Mouse (Mus musculus): ENCODE measurements around the gene Rpl36al. TPM values are rescaled to one million over a fixed set of nuclear protein-coding genes. Genes with fewer than 3 reads are reported as not detected.

The Rpl36al gene
- total RNA-seq (2017) = 824 and 909 TPM in 2 replicates

DNA sequence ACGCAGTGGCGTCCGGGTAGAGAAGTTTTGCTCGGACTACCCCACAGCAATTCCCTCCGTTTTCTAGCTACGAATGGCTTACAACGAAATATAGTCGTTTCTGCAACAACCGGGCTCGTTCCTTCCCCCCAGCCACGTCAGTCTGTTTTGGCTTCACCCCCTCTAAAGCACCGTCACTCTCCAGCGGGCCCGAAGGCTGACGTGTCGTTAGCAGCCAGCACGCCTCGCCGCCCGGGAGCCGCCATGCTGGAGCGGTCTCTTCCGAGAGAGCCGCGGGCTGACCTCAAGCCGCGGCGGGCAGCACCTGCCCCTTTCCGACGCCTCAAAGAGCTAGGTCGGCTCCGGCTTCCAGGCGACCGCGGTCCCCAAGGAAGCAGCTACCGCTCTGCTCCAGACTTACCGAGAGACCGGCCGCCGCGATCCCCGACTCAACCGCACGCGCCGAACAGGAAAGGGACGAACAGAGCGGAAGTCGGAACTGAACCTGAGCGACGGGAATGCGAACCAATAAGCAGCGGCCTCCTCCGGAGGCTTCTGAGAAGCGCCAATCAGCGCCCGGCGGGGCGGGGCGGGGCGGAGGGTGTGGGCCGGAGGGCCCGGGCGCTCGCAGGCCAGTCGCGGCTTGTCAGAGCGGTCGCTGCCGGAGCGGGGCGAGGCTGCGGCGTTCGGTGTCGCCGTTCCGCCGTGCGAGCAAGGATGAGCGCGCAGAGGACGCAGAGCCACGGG lies at the start of gene Rpl36al, which contains the start of gene Mgat2:
Gene Rpl36al (minus strand): TSS at position 501 of the 726 bp plus-strand sequence.
Gene Mgat2 (plus strand): TSS at position 575 of the 726 bp plus-strand sequence.
- ATAC-seq (replicated peaks in 1 of 2; ENCODE audit: insufficient read depth in 1 of 2, low FRiP score in 2 of 2, low TSS enrichment in 1 of 2, low read depth in 1 of 2, poor library complexity in 2 of 2, severe bottlenecking in 2 of 2) = peak; percentile 93

DNA sequence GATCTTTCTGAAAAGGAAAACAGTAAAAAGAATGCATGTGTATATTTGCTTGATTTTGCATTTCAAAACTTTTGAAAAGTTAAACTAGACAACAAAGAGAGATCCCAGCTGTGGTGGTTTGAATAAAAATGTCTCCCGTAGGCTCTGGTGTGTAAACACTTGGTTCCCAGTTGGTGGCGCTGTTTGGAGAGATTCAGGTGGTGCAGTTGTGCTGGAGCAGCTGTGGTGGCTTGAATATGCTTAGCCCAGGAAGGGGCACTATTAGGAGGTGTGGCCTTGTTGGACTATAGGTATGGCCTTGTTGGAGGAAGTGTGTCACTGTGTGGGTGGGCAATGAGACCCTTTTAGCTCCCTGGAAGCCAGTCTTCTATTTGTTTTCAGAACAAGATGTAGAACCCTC lies 45.4 kb upstream of the Rpl36al start:
- ATAC-seq (replicated peaks in 1 of 2; ENCODE audit: insufficient read depth in 1 of 2, low FRiP score in 2 of 2, low TSS enrichment in 1 of 2, low read depth in 1 of 2, poor library complexity in 2 of 2, severe bottlenecking in 2 of 2) = 0 out of 4 replicates have a peak, but pooled peaks have one; percentile 37 to 50

DNA sequence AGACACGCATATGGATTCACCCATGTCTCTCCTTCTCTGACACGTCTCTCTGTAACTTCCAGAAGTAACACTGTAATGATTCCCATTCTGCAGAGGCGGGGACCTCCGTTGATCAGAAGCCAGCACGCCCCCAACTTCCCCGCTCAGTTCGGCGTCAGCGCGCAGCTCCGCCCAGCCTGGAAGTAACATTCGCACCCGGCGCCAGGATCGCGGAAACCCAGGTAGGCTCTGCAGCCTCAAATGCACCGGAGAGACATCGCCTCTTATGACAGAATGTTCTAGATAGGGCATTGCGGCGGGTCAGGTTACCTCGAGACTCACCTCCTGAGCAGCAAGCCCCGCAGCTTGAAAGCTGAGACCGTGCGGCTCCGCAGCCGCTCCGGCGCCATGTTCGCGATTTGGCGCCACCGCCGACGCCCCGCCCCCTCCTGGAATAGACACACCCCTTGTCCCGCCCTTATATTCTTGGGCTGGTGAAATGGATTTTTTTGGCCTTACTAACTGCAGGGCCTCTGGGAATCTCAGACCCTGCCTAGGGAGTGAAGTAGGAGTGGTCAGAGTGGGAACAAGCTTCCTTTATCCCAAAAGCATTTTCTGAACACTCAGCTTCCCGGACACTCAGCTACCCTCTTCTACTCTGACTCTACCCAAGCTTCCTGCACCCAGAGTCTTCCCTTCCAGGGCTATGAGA lies 44.0 kb upstream of the Rpl36al start, which contains the start of gene Pole2:
Gene Pole2 (minus strand): TSS at position 420 of the 691 bp plus-strand sequence.
- peak; percentile 92 to 94 for ATAC-seq (replicated peaks in 1 of 2; ENCODE audit: insufficient read depth in 1 of 2, low FRiP score in 2 of 2, low TSS enrichment in 1 of 2, low read depth in 1 of 2, poor library complexity in 2 of 2, severe bottlenecking in 2 of 2)

DNA sequence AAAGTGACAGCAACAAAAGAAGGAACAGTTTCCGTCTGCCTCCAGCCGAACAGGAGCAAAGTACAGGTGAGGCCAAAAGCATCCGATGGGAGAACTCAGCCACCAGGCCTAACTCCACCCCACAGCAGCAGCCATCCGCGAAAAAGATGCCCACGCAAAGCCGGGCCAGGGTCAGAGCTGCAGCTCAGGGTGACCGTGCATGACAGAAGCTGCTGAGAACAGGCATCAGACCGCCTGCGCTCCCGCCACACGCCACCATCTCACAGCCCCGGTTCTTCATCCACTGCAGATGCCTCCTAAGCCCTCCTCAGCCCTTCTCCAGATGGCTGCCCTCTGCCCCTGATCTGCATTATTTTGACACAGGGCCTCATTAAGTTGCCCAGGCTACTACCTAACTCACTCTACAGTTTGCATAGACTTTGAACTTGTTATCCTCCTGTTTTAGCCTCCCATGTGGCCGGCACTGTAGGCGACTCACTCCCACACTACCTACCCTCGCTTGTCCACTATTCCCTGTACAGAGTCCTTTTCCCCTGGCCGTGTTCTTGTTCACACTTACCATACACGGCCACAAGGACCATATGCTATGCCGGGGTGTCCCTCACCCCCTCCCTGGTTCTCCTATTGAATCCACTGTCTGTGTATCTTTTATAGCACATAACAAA lies 36.9 kb upstream of the Rpl36al start:
- ATAC-seq (replicated peaks in 1 of 2; ENCODE audit: insufficient read depth in 1 of 2, low FRiP score in 2 of 2, low TSS enrichment in 1 of 2, low read depth in 1 of 2, poor library complexity in 2 of 2, severe bottlenecking in 2 of 2) = no peak

DNA sequence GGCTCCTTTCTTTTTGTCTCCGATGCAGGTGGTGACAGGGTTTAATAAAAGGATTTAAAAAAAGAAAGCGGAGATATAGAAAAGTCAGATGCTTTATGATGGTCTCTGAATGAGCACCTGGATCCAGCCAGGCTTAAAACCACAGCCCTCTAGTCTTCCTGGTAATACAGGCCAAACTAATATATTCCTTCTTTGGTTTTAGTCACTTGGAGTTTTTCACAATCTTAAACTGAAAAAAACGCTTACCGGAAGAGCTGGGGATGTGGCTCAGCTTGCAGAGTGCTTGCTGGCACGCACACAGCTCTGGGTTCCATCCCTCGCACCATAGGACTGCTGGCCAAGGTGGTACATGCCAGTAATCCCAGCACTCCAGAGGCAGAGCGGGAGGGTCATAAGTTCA lies 32.7 kb upstream of the Rpl36al start:
- no peak for ATAC-seq (replicated peaks in 1 of 2; ENCODE audit: insufficient read depth in 1 of 2, low FRiP score in 2 of 2, low TSS enrichment in 1 of 2, low read depth in 1 of 2, poor library complexity in 2 of 2, severe bottlenecking in 2 of 2)

DNA sequence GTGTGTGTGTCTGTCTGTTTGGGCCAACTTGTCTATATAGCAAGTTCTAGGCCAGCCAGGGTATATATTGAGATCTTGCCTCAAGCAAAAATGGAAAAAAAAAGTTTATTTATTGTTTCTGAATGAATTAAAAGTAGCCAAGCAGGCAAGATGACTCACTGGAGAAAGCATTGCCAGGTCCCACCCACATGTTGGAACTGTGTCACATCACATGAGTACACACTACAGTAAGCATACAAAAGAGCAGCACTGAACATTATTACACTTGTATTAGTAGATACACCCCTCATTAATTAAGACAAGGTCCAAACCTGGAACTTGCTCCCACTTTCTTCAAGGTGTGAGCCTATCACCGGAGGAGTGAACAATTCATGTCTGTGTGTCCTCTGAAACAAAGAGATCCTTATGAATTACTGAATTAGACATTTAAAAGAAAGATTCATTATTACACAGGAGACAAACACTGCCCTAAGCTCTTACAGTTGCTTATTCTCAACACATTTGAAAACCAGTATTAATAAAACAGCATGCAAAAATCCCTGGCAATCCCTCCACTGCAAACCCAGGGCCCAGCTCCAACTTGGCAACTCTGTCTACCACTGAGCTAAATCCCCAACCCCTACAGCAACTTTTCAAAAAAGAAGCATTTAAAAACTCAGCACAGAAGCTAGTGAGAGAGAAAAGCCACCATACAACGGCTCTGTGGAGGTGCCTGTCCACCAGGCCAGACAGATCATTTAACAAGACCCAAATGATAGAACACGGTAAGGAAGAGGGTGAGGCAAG lies 31.3 kb upstream of the Rpl36al start:
- no peak; a peak in 1 of 4 replicates for ATAC-seq (replicated peaks in 1 of 2; ENCODE audit: insufficient read depth in 1 of 2, low FRiP score in 2 of 2, low TSS enrichment in 1 of 2, low read depth in 1 of 2, poor library complexity in 2 of 2, severe bottlenecking in 2 of 2)

DNA sequence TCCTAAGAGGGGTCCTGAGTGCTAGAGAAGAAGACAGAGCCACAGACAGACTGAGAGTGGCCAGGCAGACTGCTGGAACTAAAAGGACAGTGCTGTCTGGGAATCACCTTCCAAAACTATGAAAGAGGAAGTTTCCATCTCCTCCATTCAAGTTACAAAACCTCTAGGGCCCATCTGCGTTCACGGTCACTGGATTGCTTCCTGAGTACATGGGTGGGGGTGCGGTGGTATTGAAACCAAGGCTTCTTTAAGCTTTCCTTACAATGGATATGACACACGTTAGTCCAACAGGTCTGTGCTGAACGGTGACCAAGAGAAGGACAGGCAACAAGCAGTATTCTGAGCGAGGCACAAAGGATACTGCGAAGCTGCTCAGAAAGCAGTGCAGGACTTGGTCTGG lies 30.5 kb upstream of the Rpl36al start:
- peak in 1 of 2 experiments; percentile 39; a peak in 1 of 4 replicates for ATAC-seq (replicated peaks in 1 of 2; ENCODE audit: insufficient read depth in 1 of 2, low FRiP score in 2 of 2, low TSS enrichment in 1 of 2, low read depth in 1 of 2, poor library complexity in 2 of 2, severe bottlenecking in 2 of 2)

DNA sequence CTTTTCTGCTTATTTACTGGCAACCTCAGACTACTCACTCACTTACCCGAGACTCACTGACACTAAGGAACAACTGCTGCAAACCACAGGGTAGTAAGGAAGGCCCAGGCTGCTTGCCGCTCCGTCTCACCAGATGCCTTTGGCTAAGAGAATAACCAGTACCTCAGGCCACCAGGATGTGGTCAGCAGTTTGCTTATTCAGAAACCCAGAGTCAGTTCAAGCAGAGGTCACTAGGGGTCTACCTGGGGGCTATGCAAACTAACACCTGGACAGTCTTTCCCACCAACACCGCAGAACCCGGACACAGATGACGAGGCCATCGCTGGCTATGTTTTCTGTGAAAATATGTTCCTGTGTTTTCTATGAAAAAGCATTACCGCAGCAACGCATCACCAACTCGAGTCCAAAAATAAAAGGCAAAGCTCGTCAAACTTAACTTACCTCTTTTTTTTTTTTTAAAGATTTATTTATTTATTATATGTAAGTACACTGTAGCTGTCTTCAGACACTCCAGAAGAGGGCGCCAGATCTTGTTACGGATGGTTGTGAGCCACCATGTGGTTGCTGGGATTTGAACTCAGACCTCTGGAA lies 29.4 kb upstream of the Rpl36al start:
- ATAC-seq (replicated peaks in 1 of 2; ENCODE audit: insufficient read depth in 1 of 2, low FRiP score in 2 of 2, low TSS enrichment in 1 of 2, low read depth in 1 of 2, poor library complexity in 2 of 2, severe bottlenecking in 2 of 2) = no peak

DNA sequence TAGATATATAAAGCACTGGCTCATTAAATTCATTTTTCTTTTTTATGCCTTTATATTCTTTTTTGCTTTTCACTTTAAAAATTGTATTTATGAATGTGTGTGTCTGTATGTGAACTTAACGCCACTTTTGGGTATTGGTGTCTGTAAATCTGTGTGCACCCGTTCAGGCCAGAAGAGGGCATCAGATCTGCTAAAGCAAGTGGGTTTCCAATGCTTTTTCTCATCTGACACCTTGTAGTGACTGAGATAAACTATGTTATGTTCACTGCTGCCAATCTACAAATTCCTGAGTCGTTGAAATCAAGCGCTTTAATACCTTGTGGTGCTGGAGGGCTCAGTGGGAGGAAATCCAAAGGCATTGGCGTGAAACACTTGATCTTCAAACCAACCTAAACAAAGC lies 27.2 kb upstream of the Rpl36al start:
- ATAC-seq (replicated peaks in 1 of 2; ENCODE audit: insufficient read depth in 1 of 2, low FRiP score in 2 of 2, low TSS enrichment in 1 of 2, low read depth in 1 of 2, poor library complexity in 2 of 2, severe bottlenecking in 2 of 2) = no peak

DNA sequence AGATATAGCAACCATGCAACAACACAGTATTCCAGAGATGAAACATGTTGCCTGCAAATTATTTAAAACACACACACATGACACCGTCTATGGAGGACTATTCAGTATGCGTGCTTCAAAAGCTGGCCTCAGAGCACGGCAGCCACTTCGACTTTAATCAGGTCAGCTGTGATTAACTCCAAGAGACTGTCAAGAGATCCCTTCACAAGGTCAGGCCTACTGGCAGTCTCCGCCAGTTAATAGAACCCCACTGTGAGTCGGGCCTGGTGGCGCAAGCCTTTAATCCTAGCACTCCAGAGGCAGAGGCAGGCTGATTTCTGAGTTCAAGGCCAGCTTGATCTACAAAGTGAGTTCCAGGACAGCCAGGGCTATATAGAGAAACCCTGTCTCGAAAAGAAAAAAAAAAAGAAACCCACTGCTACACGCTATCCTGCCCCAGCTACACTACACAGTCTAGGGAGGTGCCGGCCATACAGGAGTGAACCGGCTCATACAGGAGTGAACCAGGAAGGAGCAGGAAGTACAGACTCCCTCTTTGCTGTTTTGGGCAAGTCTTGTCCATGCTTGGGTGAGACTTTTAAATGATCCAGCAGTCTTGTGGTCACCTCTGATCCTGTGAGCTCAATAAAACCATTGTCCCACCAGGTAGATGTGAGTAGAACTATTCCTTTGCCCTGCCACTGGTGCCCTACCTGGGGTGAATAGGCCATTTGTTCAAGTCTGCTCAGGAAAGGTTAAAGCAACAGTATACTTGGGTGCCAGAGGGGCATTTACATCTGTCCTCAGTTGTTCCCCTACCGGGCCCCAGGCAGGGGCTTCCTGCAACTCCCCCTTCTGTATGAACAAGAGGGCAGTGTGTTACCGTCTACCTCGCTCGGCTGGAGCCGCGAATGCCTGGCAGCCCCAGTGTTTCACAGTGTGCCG lies 26.4 kb upstream of the Rpl36al start:
- no peak for ATAC-seq (replicated peaks in 1 of 2; ENCODE audit: insufficient read depth in 1 of 2, low FRiP score in 2 of 2, low TSS enrichment in 1 of 2, low read depth in 1 of 2, poor library complexity in 2 of 2, severe bottlenecking in 2 of 2)

DNA sequence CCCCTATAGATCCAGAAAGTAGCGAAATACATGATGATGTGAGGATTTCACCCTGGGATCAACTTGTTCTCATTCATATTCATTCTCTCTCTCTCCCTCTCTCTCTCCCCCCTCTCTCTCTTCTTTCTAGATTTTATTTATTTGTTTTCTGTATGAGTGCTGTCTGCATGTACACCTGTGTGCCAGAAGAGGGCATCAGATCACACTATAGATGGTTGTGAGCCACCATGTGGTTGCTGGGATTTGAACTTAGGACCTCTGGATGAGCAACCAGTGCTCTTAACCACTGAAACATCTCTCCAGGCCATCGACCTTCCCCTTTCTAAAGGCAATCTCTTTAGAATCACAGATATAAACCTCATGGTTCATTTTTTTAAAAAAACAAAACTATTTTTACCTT lies 24.6 kb upstream of the Rpl36al start:
- no peak for ATAC-seq (replicated peaks in 1 of 2; ENCODE audit: insufficient read depth in 1 of 2, low FRiP score in 2 of 2, low TSS enrichment in 1 of 2, low read depth in 1 of 2, poor library complexity in 2 of 2, severe bottlenecking in 2 of 2)

DNA sequence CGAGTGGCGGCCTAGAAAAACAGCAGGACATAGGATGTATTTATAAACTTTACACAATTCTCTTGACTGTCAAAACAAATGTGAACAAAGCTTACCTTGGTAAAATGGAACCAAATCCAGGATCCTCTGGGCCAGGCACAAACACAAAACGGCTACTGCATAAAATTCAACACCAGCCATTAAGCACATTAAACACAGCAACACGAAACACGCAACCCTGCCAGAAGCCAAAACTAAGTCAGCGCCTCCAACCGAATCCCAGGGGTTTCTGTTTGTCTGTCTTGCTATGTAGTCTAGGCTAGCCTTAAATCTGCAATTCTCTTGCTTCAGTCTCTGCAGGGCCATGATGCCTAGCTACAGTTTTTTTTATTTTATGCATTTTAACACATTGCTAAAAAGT lies 24.0 kb upstream of the Rpl36al start:
- ATAC-seq (replicated peaks in 1 of 2; ENCODE audit: insufficient read depth in 1 of 2, low FRiP score in 2 of 2, low TSS enrichment in 1 of 2, low read depth in 1 of 2, poor library complexity in 2 of 2, severe bottlenecking in 2 of 2) = no peak

DNA sequence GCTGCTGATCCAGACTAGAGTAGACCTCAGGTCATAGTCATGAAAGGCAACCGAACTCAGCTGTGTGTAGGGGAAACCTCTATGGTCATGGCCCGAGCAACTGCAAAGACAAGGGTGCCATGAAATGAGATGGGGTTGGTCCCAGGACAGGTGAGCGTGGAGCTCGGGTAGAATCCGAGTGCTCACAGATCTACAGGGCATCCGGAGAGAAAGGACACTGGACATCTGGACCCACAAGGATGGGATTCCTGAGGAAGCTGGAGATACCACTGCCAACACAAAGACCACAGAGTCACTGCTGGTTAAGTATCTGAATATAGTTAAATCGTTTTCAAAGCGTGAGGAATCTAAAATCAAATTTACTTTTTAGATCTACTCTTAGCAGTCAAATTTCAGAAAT lies 23.5 kb upstream of the Rpl36al start:
- ATAC-seq (replicated peaks in 1 of 2; ENCODE audit: insufficient read depth in 1 of 2, low FRiP score in 2 of 2, low TSS enrichment in 1 of 2, low read depth in 1 of 2, poor library complexity in 2 of 2, severe bottlenecking in 2 of 2) = no peak

DNA sequence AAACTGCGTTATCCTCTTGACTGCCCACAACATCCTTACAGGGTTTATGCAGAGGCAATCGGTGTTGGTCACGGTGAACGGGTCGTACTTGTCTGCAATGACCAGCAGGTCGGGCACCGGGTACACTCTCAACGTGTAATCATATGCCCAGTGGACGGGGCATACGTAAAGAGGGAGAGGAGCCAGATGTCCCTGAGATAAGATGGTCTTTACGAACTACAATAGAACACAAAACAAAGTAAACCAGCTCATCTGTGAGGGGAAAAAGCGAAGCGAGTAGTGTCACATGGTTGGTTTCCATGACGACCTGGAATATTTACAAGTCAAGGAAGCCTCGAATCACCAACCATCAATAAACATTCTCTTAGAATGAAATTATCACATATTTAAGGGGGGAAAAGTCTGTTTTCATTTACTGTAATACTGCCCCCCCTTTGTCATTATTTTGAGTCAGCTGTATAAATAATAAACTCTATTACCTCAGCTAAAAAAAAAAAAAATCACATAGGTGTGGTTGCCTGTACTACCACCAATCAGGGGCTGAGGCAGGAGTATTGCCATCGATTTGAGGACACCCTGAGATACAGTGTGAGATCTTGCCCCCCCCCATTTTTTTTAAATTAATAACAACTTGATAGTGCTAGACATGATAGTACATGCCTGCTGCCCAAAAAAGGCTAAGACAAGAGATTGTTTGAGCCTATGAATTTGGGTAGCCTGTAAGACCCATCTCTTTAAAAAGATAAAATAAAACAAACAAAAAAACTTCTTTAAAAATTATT lies 20.4 kb upstream of the Rpl36al start, which contains the start of gene Gm49384:
Gene Gm49384 (minus strand): TSS at position 216 of the 782 bp plus-strand sequence.
- ATAC-seq (replicated peaks in 1 of 2; ENCODE audit: insufficient read depth in 1 of 2, low FRiP score in 2 of 2, low TSS enrichment in 1 of 2, low read depth in 1 of 2, poor library complexity in 2 of 2, severe bottlenecking in 2 of 2) = no peak

DNA sequence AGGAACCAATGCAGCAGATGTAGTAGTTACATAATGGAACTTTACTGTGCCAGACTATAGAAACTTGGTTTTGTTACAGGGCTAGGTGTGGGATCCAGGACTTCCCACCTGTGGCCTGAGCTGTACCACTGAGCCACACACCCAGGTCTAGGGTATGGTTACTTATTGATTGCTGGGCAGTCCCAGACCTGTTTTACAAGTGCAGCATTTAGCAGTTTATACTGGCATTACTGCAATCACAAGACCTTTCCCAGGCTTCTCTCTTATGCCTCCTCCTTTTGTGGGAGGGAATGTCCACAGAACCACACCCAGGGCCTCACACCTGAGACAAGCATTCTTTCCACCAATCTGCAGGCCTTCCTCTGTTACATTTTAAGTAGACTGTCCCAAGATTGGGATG lies 15.1 kb upstream of the Rpl36al start:
- ATAC-seq (replicated peaks in 1 of 2; ENCODE audit: insufficient read depth in 1 of 2, low FRiP score in 2 of 2, low TSS enrichment in 1 of 2, low read depth in 1 of 2, poor library complexity in 2 of 2, severe bottlenecking in 2 of 2) = no peak

Data from hematopoietic stem cell, adult 5-6 weeks (primary cell).